Mouse (Mus musculus) myocyte (in vitro differentiated cells): ENCODE measurements around the gene Hsd11b1.

Experiments used
- E2F4 ChIP-seq: IDR thresholded peaks from one replicate; pipeline ENCODE4 v1.6.1; 2011; ENCODE audit warnings: mild to moderate bottlenecking, control low read depth, moderate library complexity; ENCODE audit not compliant: insufficient read depth
- MAX ChIP-seq: IDR thresholded peaks from one replicate; pipeline ENCODE4 v1.6.1; 2011; ENCODE audit warnings: low read depth, mild to moderate bottlenecking, control low read depth
- MYOD1 ChIP-seq, 3 experiments: IDR thresholded peaks; one replicate each; pipeline ENCODE4 v1.6.1; 2011; ENCODE audit warnings: control low read depth in 2 of 3, low read depth in 2 of 3, mild to moderate bottlenecking in 2 of 3, moderate library complexity in 1 of 3; ENCODE audit not compliant: insufficient read length in 2 of 3, control insufficient read depth in 1 of 3
- MYOG ChIP-seq, 3 experiments: IDR thresholded peaks; one replicate each; pipeline ENCODE4 v1.6.1; 2011; ENCODE audit warnings: control low read depth in 2 of 3, low read depth in 2 of 3, mild to moderate bottlenecking in 2 of 3; ENCODE audit not compliant: insufficient read length in 2 of 3, control insufficient read depth in 1 of 3, insufficient read depth in 1 of 3
- POLR2A ChIP-seq: IDR thresholded peaks from one replicate; pipeline ENCODE4 v1.6.1; 2011; ENCODE audit warnings: low read depth, mild to moderate bottlenecking, control low read depth, moderate library complexity; ENCODE audit not compliant: insufficient read length
- TCF12 ChIP-seq: IDR thresholded peaks from one replicate; pipeline ENCODE4 v1.6.1; 2011; ENCODE audit warnings: mild to moderate bottlenecking, control low read depth; ENCODE audit not compliant: poor library complexity, insufficient read depth, severe bottlenecking
- USF1 ChIP-seq: IDR thresholded peaks from one replicate; pipeline ENCODE4 v1.6.1; 2011; ENCODE audit warnings: low read depth, mild to moderate bottlenecking, control low read depth, moderate library complexity

GRCm38 (mm10) chr1:193289076-193289475 lies 25.2 kb upstream of the Hsd11b1 start:
- TF ChIP-seq POLR2A (no peak), TCF12 (no peak), MAX (no peak), MYOG (IDR thresholded peaks at IDR 0.05; ENCODE audit: control insufficient read depth in 1 of 3, insufficient read depth in 1 of 3, insufficient read length in 2 of 3, low read depth in 2 of 3) (no peak), USF1 (no peak), E2F4 (no peak), MYOD1 (IDR thresholded peaks at IDR 0.05; ENCODE audit: control insufficient read depth in 1 of 3, insufficient read length in 2 of 3, low read depth in 2 of 3) (no peak)
